Mouse (Mus musculus): ENCODE measurements around the gene Washc4. TPM values are rescaled to one million over a fixed set of nuclear protein-coding genes. Genes with fewer than 3 reads are reported as not detected.

Gene Washc4
- total RNA-seq, 1 experiment from 2014 or later: 41.1 TPM

GRCm38 (mm10) chr10:83565449-83566441, 22.2 kb downstream of the Washc4 start:
- peak; percentile 64 to 65; a peak in 3 of 4 replicates for ATAC-seq (replicated peaks in 1 of 2; ENCODE audit: insufficient read depth in 1 of 2, low FRiP score in 2 of 2, low TSS enrichment in 1 of 2, low read depth in 1 of 2, poor library complexity in 2 of 2, severe bottlenecking in 2 of 2)

GRCm38 (mm10) chr10:83590801-83591200, 47.2 kb downstream of the Washc4 start:
- ATAC-seq (replicated peaks in 1 of 2; ENCODE audit: insufficient read depth in 1 of 2, low FRiP score in 2 of 2, low TSS enrichment in 1 of 2, low read depth in 1 of 2, poor library complexity in 2 of 2, severe bottlenecking in 2 of 2): no peak

GRCm38 (mm10) chr10:83592616-83593015, 49.1 kb downstream of the Washc4 start:
- no peak for ATAC-seq (replicated peaks in 1 of 2; ENCODE audit: insufficient read depth in 1 of 2, low FRiP score in 2 of 2, low TSS enrichment in 1 of 2, low read depth in 1 of 2, poor library complexity in 2 of 2, severe bottlenecking in 2 of 2)

- ATAC-seq (replicated peaks in 1 of 2; ENCODE audit: insufficient read depth in 1 of 2, low FRiP score in 2 of 2, low TSS enrichment in 1 of 2, low read depth in 1 of 2, poor library complexity in 2 of 2, severe bottlenecking in 2 of 2): no peak
These were observed 51.0 kb downstream of the Washc4 start for GRCm38 (mm10) chr10:83594526-83594925.

- ATAC-seq (replicated peaks in 1 of 2; ENCODE audit: insufficient read depth in 1 of 2, low FRiP score in 2 of 2, low TSS enrichment in 1 of 2, low read depth in 1 of 2, poor library complexity in 2 of 2, severe bottlenecking in 2 of 2): no peak
These were observed 57.1 kb downstream of the Washc4 start for GRCm38 (mm10) chr10:83600650-83601049.

GRCm38 (mm10) chr10:83603956-83604564, 60.5 kb downstream of the Washc4 start:
- ATAC-seq (replicated peaks in 1 of 2; ENCODE audit: insufficient read depth in 1 of 2, low FRiP score in 2 of 2, low TSS enrichment in 1 of 2, low read depth in 1 of 2, poor library complexity in 2 of 2, severe bottlenecking in 2 of 2): no peak

GRCm38 (mm10) chr10:83605637-83606183, 62.2 kb downstream of the Washc4 start:
- ATAC-seq (replicated peaks in 1 of 2; ENCODE audit: insufficient read depth in 1 of 2, low FRiP score in 2 of 2, low TSS enrichment in 1 of 2, low read depth in 1 of 2, poor library complexity in 2 of 2, severe bottlenecking in 2 of 2): no peak

GRCm38 (mm10) chr10:83607111-83607510, 63.6 kb downstream of the Washc4 start:
- no peak for ATAC-seq (replicated peaks in 1 of 2; ENCODE audit: insufficient read depth in 1 of 2, low FRiP score in 2 of 2, low TSS enrichment in 1 of 2, low read depth in 1 of 2, poor library complexity in 2 of 2, severe bottlenecking in 2 of 2)

GRCm38 (mm10) chr10:83608596-83608995, 65.0 kb downstream of the Washc4 start:
- no peak for ATAC-seq (replicated peaks in 1 of 2; ENCODE audit: insufficient read depth in 1 of 2, low FRiP score in 2 of 2, low TSS enrichment in 1 of 2, low read depth in 1 of 2, poor library complexity in 2 of 2, severe bottlenecking in 2 of 2)

GRCm38 (mm10) chr10:83610518-83610917, 67.0 kb downstream of the Washc4 start:
- no peak for ATAC-seq (replicated peaks in 1 of 2; ENCODE audit: insufficient read depth in 1 of 2, low FRiP score in 2 of 2, low TSS enrichment in 1 of 2, low read depth in 1 of 2, poor library complexity in 2 of 2, severe bottlenecking in 2 of 2)

- no peak for ATAC-seq (replicated peaks in 1 of 2; ENCODE audit: insufficient read depth in 1 of 2, low FRiP score in 2 of 2, low TSS enrichment in 1 of 2, low read depth in 1 of 2, poor library complexity in 2 of 2, severe bottlenecking in 2 of 2)
These were observed 68.3 kb downstream of the Washc4 start for GRCm38 (mm10) chr10:83611863-83612262.

GRCm38 (mm10) chr10:83612648-83613215, 69.2 kb downstream of the Washc4 start:
- no peak for ATAC-seq (replicated peaks in 1 of 2; ENCODE audit: insufficient read depth in 1 of 2, low FRiP score in 2 of 2, low TSS enrichment in 1 of 2, low read depth in 1 of 2, poor library complexity in 2 of 2, severe bottlenecking in 2 of 2)

- ATAC-seq (replicated peaks in 1 of 2; ENCODE audit: insufficient read depth in 1 of 2, low FRiP score in 2 of 2, low TSS enrichment in 1 of 2, low read depth in 1 of 2, poor library complexity in 2 of 2, severe bottlenecking in 2 of 2): peak in 1 of 2 experiments; percentile 59; a peak in 1 of 4 replicates
These were observed 73.8 kb downstream of the Washc4 start for GRCm38 (mm10) chr10:83617366-83617765.

GRCm38 (mm10) chr10:83618819-83619440, 75.4 kb downstream of the Washc4 start:
- no peak for ATAC-seq (replicated peaks in 1 of 2; ENCODE audit: insufficient read depth in 1 of 2, low FRiP score in 2 of 2, low TSS enrichment in 1 of 2, low read depth in 1 of 2, poor library complexity in 2 of 2, severe bottlenecking in 2 of 2)

GRCm38 (mm10) chr10:83620350-83621055, 77.0 kb downstream of the Washc4 start:
- no peak for ATAC-seq (replicated peaks in 1 of 2; ENCODE audit: insufficient read depth in 1 of 2, low FRiP score in 2 of 2, low TSS enrichment in 1 of 2, low read depth in 1 of 2, poor library complexity in 2 of 2, severe bottlenecking in 2 of 2)

- no peak for ATAC-seq (replicated peaks in 1 of 2; ENCODE audit: insufficient read depth in 1 of 2, low FRiP score in 2 of 2, low TSS enrichment in 1 of 2, low read depth in 1 of 2, poor library complexity in 2 of 2, severe bottlenecking in 2 of 2)
These were observed 80.5 kb downstream of the Washc4 start for GRCm38 (mm10) chr10:83624065-83624464.

GRCm38 (mm10) chr10:83624841-83625240, 81.3 kb downstream of the Washc4 start:
- no peak for ATAC-seq (replicated peaks in 1 of 2; ENCODE audit: insufficient read depth in 1 of 2, low FRiP score in 2 of 2, low TSS enrichment in 1 of 2, low read depth in 1 of 2, poor library complexity in 2 of 2, severe bottlenecking in 2 of 2)

Data from hematopoietic stem cell, adult 5-6 weeks (primary cell).